Mouse (Mus musculus) midbrain, embryonic 13.5 days (tissue): ENCODE data around the gene C1qtnf6. TPM values are rescaled to one million over a fixed set of nuclear protein-coding genes. Genes with fewer than 3 reads are reported as not detected.
A peak's percentile ranks its signal among the peaks of the same experiment; 100 is the strongest.

ENCODE experiments used
- ATAC-seq: fragments of 200-750 bp; cut with Nextera tagmentation; 2 replicates; pipeline ENCODE4 v1.8.0; 2017; ENCODE audit warnings: mild to moderate bottlenecking, moderate TSS enrichment, moderate library complexity
- H3K27ac ChIP-seq: fragments of 300-500 bp; sonication (generic); 2 replicates; pipeline ENCODE4 v1.5.1; 2015; ENCODE audit warnings: inconsistent platforms, mild to moderate bottlenecking, moderate library complexity
- H3K27me3 ChIP-seq: fragments of 300-500 bp; sonication (generic); 2 replicates; pipeline ENCODE4 v1.6.1; 2015; ENCODE audit warnings: mild to moderate bottlenecking, inconsistent platforms
- H3K36me3 ChIP-seq: fragments of 300-500 bp; sonication (generic); 2 replicates; pipeline ENCODE4 v1.6.1; 2015; ENCODE audit warnings: mild to moderate bottlenecking, inconsistent platforms
- H3K4me1 ChIP-seq: fragments of 300-500 bp; sonication (generic); replicated peaks from 2 replicates; pipeline ENCODE4 v1.6.1; 2015; ENCODE audit warnings: inconsistent platforms
- H3K4me2 ChIP-seq: fragments of 300-500 bp; sonication (generic); replicated peaks from 2 replicates; pipeline ENCODE4 v1.6.1; 2015; ENCODE audit warnings: moderate library complexity, mild to moderate bottlenecking, inconsistent platforms
- H3K4me3 ChIP-seq: fragments of 300-500 bp; sonication (generic); replicated peaks from 2 replicates; pipeline ENCODE4 v1.5.1; 2015; ENCODE audit warnings: mild to moderate bottlenecking, inconsistent platforms
- H3K9ac ChIP-seq: fragments of 300-500 bp; sonication (generic); replicated peaks from 2 replicates; pipeline ENCODE4 v1.6.1; 2015; ENCODE audit warnings: mild to moderate bottlenecking, inconsistent platforms
- H3K9me3 ChIP-seq: fragments of 300-500 bp; sonication (generic); 2 replicates; pipeline ENCODE4 v1.6.1; 2016; ENCODE audit warnings: mild to moderate bottlenecking, inconsistent platforms
- WGBS: fragments of 180-500 bp; shearing (Covaris S2); methylation state at CpG from one replicate; pipeline ENCODE4 v1.1.7; 2015; 5-methylcytosine and 5-hydroxymethylcytosine counted together
- polyA plus RNA-seq: library from polyadenylated mRNA; unstranded; fragments of >200 nt; fragmentation: Nextera tagmentation; extraction: Ambion mirVana; gene quantifications from 2 replicates; pipeline ENCODE4 v1.2.1, GENCODE M21; 2015

C1qtnf6 gene
- polyA plus RNA-seq, 1 experiment from 2014 or later, result 5.6 TPM

GRCm38 (mm10) chr15:78528726-78529411 lies 2.3 kb downstream of the C1qtnf6 start:
- H3K27ac ChIP-seq, result peak overlapping the region; percentile 44
- ATAC-seq, result no peak
- H3K4me2 ChIP-seq, result peak overlapping the region; percentile 48
- peak overlapping the region; percentile 59; the same call in 1 of the 2 replicates for H3K9ac ChIP-seq
- WGBS, result 53% methylated on average over 11 of the region's 11 CpGs
- H3K27me3 ChIP-seq, result peaks cover 8% of the 10 kb centered on the region; the same call in 1 of the 2 replicates
- H3K4me1 ChIP-seq, result peaks cover 30% of the 10 kb centered on the region
- H3K9me3 ChIP-seq, result no peaks in the 10 kb centered on the region
- no peaks in the 10 kb centered on the region for H3K36me3 ChIP-seq
- peak overlapping the region; percentile 20 for H3K4me3 ChIP-seq

GRCm38 (mm10) chr15:78527973-78528372 lies 3.2 kb downstream of the C1qtnf6 start:
- H3K27me3 ChIP-seq, result peaks cover 5% of the 10 kb centered on the region; the same call in 1 of the 2 replicates
- peaks cover 30% of the 10 kb centered on the region for H3K4me1 ChIP-seq
- no peaks in the 10 kb centered on the region for H3K36me3 ChIP-seq
- H3K9me3 ChIP-seq, result no peaks in the 10 kb centered on the region
- WGBS, result 87% methylated on average over 7 of the region's 7 CpGs
- ATAC-seq, result no peak
- no peak overlapping the region for H3K9ac ChIP-seq
- H3K4me2 ChIP-seq, result no peak overlapping the region
- H3K27ac ChIP-seq, result no peak overlapping the region
- no peak overlapping the region for H3K4me3 ChIP-seq

GRCm38 (mm10) chr15:78524163-78524562 lies 7.1 kb downstream of the C1qtnf6 start:
- no peak overlapping the region for H3K9ac ChIP-seq
- H3K4me3 ChIP-seq, result no peak overlapping the region
- H3K27ac ChIP-seq, result no peak overlapping the region
- 80% methylated on average over 5 of the region's 5 CpGs for WGBS
- H3K27me3 ChIP-seq, result no peaks in the 10 kb centered on the region
- H3K4me2 ChIP-seq, result no peak overlapping the region
- no peaks in the 10 kb centered on the region for H3K9me3 ChIP-seq
- H3K36me3 ChIP-seq, result no peaks in the 10 kb centered on the region
- ATAC-seq, result no peak
- H3K4me1 ChIP-seq, result peaks cover 9% of the 10 kb centered on the region

- peaks cover 3% of the 10 kb centered on the region; the same call in 1 of the 2 replicates for H3K4me1 ChIP-seq
- WGBS, result 91% methylated on average over 6 of the region's 6 CpGs
- no peak overlapping the region for H3K9ac ChIP-seq
- no peaks in the 10 kb centered on the region for H3K36me3 ChIP-seq
- H3K4me3 ChIP-seq, result no peak overlapping the region
- H3K27ac ChIP-seq, result no peak overlapping the region
- H3K9me3 ChIP-seq, result no peaks in the 10 kb centered on the region
- no peaks in the 10 kb centered on the region for H3K27me3 ChIP-seq
- H3K4me2 ChIP-seq, result no peak overlapping the region
- no peak for ATAC-seq
Observed at GRCm38 (mm10) chr15:78521892-78522291, 9.3 kb downstream of the C1qtnf6 start.

GRCm38 (mm10) chr15:78521331-78521730 lies 9.9 kb downstream of the C1qtnf6 start:
- no peak for ATAC-seq
- H3K4me3 ChIP-seq, result no peak overlapping the region
- WGBS, result 73% methylated on average over 8 of the region's 8 CpGs
- no peaks in the 10 kb centered on the region for H3K36me3 ChIP-seq
- H3K27me3 ChIP-seq, result no peaks in the 10 kb centered on the region
- no peaks in the 10 kb centered on the region for H3K9me3 ChIP-seq
- no peak overlapping the region for H3K4me2 ChIP-seq
- peaks cover 3% of the 10 kb centered on the region; the same call in 1 of the 2 replicates for H3K4me1 ChIP-seq
- H3K9ac ChIP-seq, result no peak overlapping the region
- H3K27ac ChIP-seq, result no peak overlapping the region

GRCm38 (mm10) chr15:78520112-78520715 lies 11.0 kb downstream of the C1qtnf6 start:
- Histone ChIP-seq H3K27me3 (no peaks in the 10 kb centered on the region), H3K36me3 (no peaks in the 10 kb centered on the region), H3K4me3 (no peak overlapping the region), H3K4me1 (peaks cover 3% of the 10 kb centered on the region; the same call in 1 of the 2 replicates), H3K27ac (no peak overlapping the region), H3K9ac (no peak overlapping the region; the same call in 1 of the 2 replicates), H3K4me2 (no peak overlapping the region), H3K9me3 (no peaks in the 10 kb centered on the region)
- 74% methylated on average over 13 of the region's 13 CpGs for WGBS
- ATAC-seq, result no peak

GRCm38 (mm10) chr15:78518221-78518620 lies 13.0 kb downstream of the C1qtnf6 start:
- Histone ChIP-seq H3K4me3 (no peak overlapping the region), H3K9me3 (no peaks in the 10 kb centered on the region), H3K9ac (no peak overlapping the region), H3K36me3 (no peaks in the 10 kb centered on the region), H3K4me2 (no peak overlapping the region), H3K4me1 (peaks cover 4% of the 10 kb centered on the region; the same call in 1 of the 2 replicates), H3K27me3 (no peaks in the 10 kb centered on the region), H3K27ac (no peak overlapping the region)
- ATAC-seq, result no peak
- WGBS, result 74% methylated on average over 7 of the region's 7 CpGs

- no peak for ATAC-seq
- no peak overlapping the region for H3K9ac ChIP-seq
- WGBS, result 87% methylated on average over 6 of the region's 6 CpGs
- no peaks in the 10 kb centered on the region for H3K9me3 ChIP-seq
- no peak overlapping the region for H3K27ac ChIP-seq
- no peaks in the 10 kb centered on the region for H3K27me3 ChIP-seq
- no peaks in the 10 kb centered on the region for H3K36me3 ChIP-seq
- peaks cover 4% of the 10 kb centered on the region; the same call in 1 of the 2 replicates for H3K4me1 ChIP-seq
- no peak overlapping the region for H3K4me3 ChIP-seq
- H3K4me2 ChIP-seq, result no peak overlapping the region
Observed at GRCm38 (mm10) chr15:78515759-78516158, 15.5 kb downstream of the C1qtnf6 start.

- no peaks in the 10 kb centered on the region for H3K36me3 ChIP-seq
- H3K4me2 ChIP-seq, result no peak overlapping the region
- H3K4me3 ChIP-seq, result no peak overlapping the region
- peaks cover 13% of the 10 kb centered on the region for H3K4me1 ChIP-seq
- peak; percentile 62; the same call in 1 of the 2 replicates for ATAC-seq
- no peaks in the 10 kb centered on the region for H3K27me3 ChIP-seq
- H3K27ac ChIP-seq, result no peak overlapping the region
- 37% methylated on average over 7 of the region's 7 CpGs for WGBS
- no peaks in the 10 kb centered on the region for H3K9me3 ChIP-seq
- no peak overlapping the region for H3K9ac ChIP-seq
Observed at GRCm38 (mm10) chr15:78514393-78515146, 16.6 kb downstream of the C1qtnf6 start.

GRCm38 (mm10) chr15:78513019-78513418 lies 18.2 kb downstream of the C1qtnf6 start:
- no peak overlapping the region for H3K4me3 ChIP-seq
- H3K9me3 ChIP-seq, result no peaks in the 10 kb centered on the region
- no peak overlapping the region for H3K27ac ChIP-seq
- H3K27me3 ChIP-seq, result no peaks in the 10 kb centered on the region
- H3K36me3 ChIP-seq, result no peaks in the 10 kb centered on the region
- WGBS, result 89% methylated on average over 14 of the region's 14 CpGs
- ATAC-seq, result no peak
- H3K4me1 ChIP-seq, result peaks cover 16% of the 10 kb centered on the region
- no peak overlapping the region for H3K4me2 ChIP-seq
- H3K9ac ChIP-seq, result no peak overlapping the region

GRCm38 (mm10) chr15:78511951-78512350 lies 19.3 kb downstream of the C1qtnf6 start:
- Histone ChIP-seq H3K9ac (no peak overlapping the region), H3K4me2 (no peak overlapping the region), H3K4me1 (peaks cover 16% of the 10 kb centered on the region), H3K27ac (no peak overlapping the region), H3K36me3 (no peaks in the 10 kb centered on the region), H3K4me3 (no peak overlapping the region), H3K9me3 (no peaks in the 10 kb centered on the region), H3K27me3 (no peaks in the 10 kb centered on the region)
- no peak for ATAC-seq
- 89% methylated on average over 7 of the region's 7 CpGs for WGBS

- no peak overlapping the region for H3K9ac ChIP-seq
- H3K36me3 ChIP-seq, result no peaks in the 10 kb centered on the region
- ATAC-seq, result no peak
- H3K4me1 ChIP-seq, result peaks cover 16% of the 10 kb centered on the region
- H3K4me2 ChIP-seq, result no peak overlapping the region
- H3K27me3 ChIP-seq, result no peaks in the 10 kb centered on the region
- no peaks in the 10 kb centered on the region for H3K9me3 ChIP-seq
- 95% methylated on average over 6 of the region's 6 CpGs for WGBS
- no peak overlapping the region for H3K4me3 ChIP-seq
- H3K27ac ChIP-seq, result no peak overlapping the region
Observed at GRCm38 (mm10) chr15:78510736-78511135, 20.5 kb downstream of the C1qtnf6 start.
